ENCODE assay signal across 8 mouse cellular contexts in genomic region chr4:129696158-129696985, GRCm38 (mm10). TPM values are rescaled to one million over a fixed set of nuclear protein-coding genes. Genes with fewer than 3 reads are reported as not detected.
A peak's percentile ranks its signal among the peaks of the same experiment; 100 is the strongest.
DNase-seq lines count a peak whose midpoint lies in the region; ATAC-seq and TF ChIP-seq lines count a peak whose summit lies in the region.

TSS of gene Tmem39b (minus strand) at chr4:129696838.

- peak within 1 kb of the TSS; percentile 82 for H3K4me3 ChIP-seq in G1E (ENCODE audit: low read depth, low read length)
- H3K4me3 ChIP-seq in forebrain, postnatal 0 days (ENCODE audit: low read depth, low read length) = peak within 1 kb of the TSS; percentile 81
- peak within 1 kb of the TSS; percentile 68 for H3K4me3 ChIP-seq in lung, embryonic 15.5 days

- H3K4me2 ChIP-seq in forebrain, postnatal 0 days (ENCODE audit: low read depth) = peak within 1 kb of the TSS; percentile 63
- H3K4me2 ChIP-seq in lung, embryonic 15.5 days = peak within 1 kb of the TSS; percentile 84

- TF ChIP-seq CTCF in G1E (IDR thresholded peaks at IDR 0.05; ENCODE audit: low read depth, low read length) = no peak
- TF ChIP-seq CTCF in forebrain, postnatal 0 days (IDR thresholded peaks at IDR 0.05; ENCODE audit: low read depth) = no peak

- no peaks in the 10 kb centered on the region for H3K9me3 ChIP-seq in G1E (replicated peaks)
- no peaks in the 10 kb centered on the region for H3K9me3 ChIP-seq in forebrain, postnatal 0 days (ENCODE audit: low read length)
- no peaks in the 10 kb centered on the region for H3K9me3 ChIP-seq in lung, embryonic 15.5 days

- peak; percentile 87 for DNase-seq in G1E (ENCODE audit: low spot score)
- peak; percentile 94 to 95 for DNase-seq in cerebellum, adult 18-20 months
- peak; percentile 97 for DNase-seq in forebrain, postnatal 0 days
- peak; percentile 92 for DNase-seq in heart, postnatal 4 days
- peak; percentile 81 to 88 for DNase-seq in layer of hippocampus, adult 8-10 months (ENCODE audit: low spot score in 2 of 2)
- DNase-seq in ovary, adult 18-20 months (ENCODE audit: low spot score) = peak; percentile 88
- peak; percentile 92 for DNase-seq in thymus, postnatal 0 days (ENCODE audit: low spot score)

- H3K27ac ChIP-seq in forebrain, postnatal 0 days (ENCODE audit: low read depth, low read length) = peak within 1 kb of the TSS; percentile 99
- H3K27ac ChIP-seq in lung, embryonic 15.5 days = peak within 1 kb of the TSS; percentile 83

- WGBS in forebrain, postnatal 0 days = 1% methylated on average over 53 of the region's 57 CpGs
- WGBS in lung, embryonic 15.5 days = under 1% methylated on average over 55 of the region's 57 CpGs

- peak; percentile 73 for ATAC-seq in G1E (ENCODE audit: extremely low read depth, insufficient number of reproducible peaks, low FRiP score, poor library complexity, severe bottlenecking)
- ATAC-seq in forebrain, postnatal 0 days = peak; percentile 92
- peak; percentile 88 for ATAC-seq in lung, embryonic 15.5 days (ENCODE audit: borderline replicate concordance, extremely low read depth, low FRiP score, low TSS enrichment)

- H3K27me3 ChIP-seq in G1E (ENCODE audit: insufficient read depth, low read length) = no peaks in the 10 kb centered on the region
- no peaks in the 10 kb centered on the region for H3K27me3 ChIP-seq in forebrain, postnatal 0 days (ENCODE audit: insufficient read depth, low read length)
- H3K27me3 ChIP-seq in lung, embryonic 15.5 days = no peaks in the 10 kb centered on the region

- H3K36me3 ChIP-seq in G1E (replicated peaks) = peaks cover 30% of the 10 kb centered on the region
- H3K36me3 ChIP-seq in forebrain, postnatal 0 days (ENCODE audit: insufficient read depth) = peaks cover 26% of the 10 kb centered on the region
- peaks cover 24% of the 10 kb centered on the region for H3K36me3 ChIP-seq in lung, embryonic 15.5 days

- H3K9ac ChIP-seq in forebrain, postnatal 0 days = peak within 1 kb of the TSS; percentile 82
- peak within 1 kb of the TSS; percentile 68 for H3K9ac ChIP-seq in lung, embryonic 15.5 days

- H3K4me1 ChIP-seq in G1E (ENCODE audit: insufficient read depth, low read depth, low read length) = peaks cover 29% of the 10 kb centered on the region
- peaks cover 9% of the 10 kb centered on the region for H3K4me1 ChIP-seq in forebrain, postnatal 0 days (ENCODE audit: insufficient read depth)
- H3K4me1 ChIP-seq in lung, embryonic 15.5 days = peaks cover 18% of the 10 kb centered on the region

RNA-seq across cellular contexts. Expression of gene Tmem39b, which starts in this region (rescaled TPM):
- total RNA-seq in G1E (2014; fragmentation: Nextera tagmentation) (18.3 and 24.8 TPM in 2 replicates), G1E (2017) (2.1 and 3.9 TPM in 2 replicates)
- polyA plus RNA-seq in G1E (2012) = 31.1 and 34.3 TPM in 2 replicates
- 17.2 and 23.0 TPM in 2 replicates for total RNA-seq in forebrain, postnatal 0 days (2014; rRNA removed)
- polyA plus RNA-seq in forebrain, postnatal 0 days (2015; fragmentation: Nextera tagmentation; extraction: Ambion mirVana) = 15.3 and 16.1 TPM in 2 replicates
- total RNA-seq in heart, postnatal 4 days (2021) = 1 to 10 TPM; 6.6 to 6.7 TPM
- 10 to 100 TPM; 13.4 to 16.0 (median 14.9) TPM for total RNA-seq in layer of hippocampus, adult 8-10 months (2022)
- 12.6 and 13.6 TPM in 2 replicates for polyA plus RNA-seq in lung, embryonic 15.5 days (2015; fragmentation: Nextera tagmentation; extraction: Ambion mirVana)
- 7.7 and 9.2 TPM in 2 replicates for polyA plus RNA-seq in thymus, postnatal 0 days (2015; fragmentation: Nextera tagmentation; extraction: Ambion mirVana)

Comparison
In these comparisons a context has a peak if more than half of its experiments do, and no peak if none do; other contexts are left out.
1. Peak in every context shown above with its lines: DNase-seq, ATAC-seq, H3K4me3 ChIP-seq and H3K27ac ChIP-seq.